Mouse (Mus musculus): ENCODE data around the gene C1qtnf6. TPM values are rescaled to one million over a fixed set of nuclear protein-coding genes. Genes with fewer than 3 reads are reported as not detected.

The C1qtnf6 gene
- total and polyA plus RNA-seq, 3 experiments: 0.15 to 1.3 TPM; not detected in 1

- Histone ChIP-seq H3K79me2 (ENCODE audit: control insufficient read depth, insufficient read depth, low read length, poor library complexity) (no peaks in the 10 kb centered on the region), H3K9ac (ENCODE audit: control insufficient read depth, low read depth, low read length, poor library complexity, severe bottlenecking) (no peak overlapping the region), H3K36me3 (ENCODE audit: control insufficient read depth in 1 of 2, insufficient read depth in 2 of 2, low read length in 2 of 2) (no peaks in the 10 kb centered on the region), H3K9me3 (replicated peaks; ENCODE audit: insufficient read depth, low read length) (no peaks in the 10 kb centered on the region), H3K27me3 (ENCODE audit: control insufficient read depth in 1 of 2, insufficient read depth in 2 of 2, low read length in 2 of 2) (no peaks in the 10 kb centered on the region; a peak in 1 of 4 replicates), H3K4me3 (ENCODE audit: control insufficient read depth in 1 of 2, insufficient read depth in 1 of 2, low read depth in 2 of 2, low read length in 2 of 2) (no peak overlapping the region), H3K4me1 (ENCODE audit: control insufficient read depth in 1 of 2, insufficient read depth in 2 of 2, low read length in 2 of 2) (no peaks in the 10 kb centered on the region), H3K27ac (ENCODE audit: control insufficient read depth, low read depth, low read length) (no peak overlapping the region)
- DNase-seq (ENCODE audit: low read depth, low spot score): peak; percentile 8
- TF ChIP-seq POLR2AphosphoS2 (IDR thresholded peaks at IDR 0.05; ENCODE audit: low read length) (no peak), MXI1 (IDR thresholded peaks at IDR 0.05; ENCODE audit: low read depth, low read length) (no peak), SIN3A (IDR thresholded peaks at IDR 0.05; ENCODE audit: low read length) (no peak), USF1 (IDR thresholded peaks at IDR 0.05; ENCODE audit: low read depth, low read length) (0 out of 2 replicates have a peak, but pooled peaks have one; percentile 50)
Observed at GRCm38 (mm10) chr15:78509297-78509899, 21.8 kb downstream of the C1qtnf6 start.

DNA sequence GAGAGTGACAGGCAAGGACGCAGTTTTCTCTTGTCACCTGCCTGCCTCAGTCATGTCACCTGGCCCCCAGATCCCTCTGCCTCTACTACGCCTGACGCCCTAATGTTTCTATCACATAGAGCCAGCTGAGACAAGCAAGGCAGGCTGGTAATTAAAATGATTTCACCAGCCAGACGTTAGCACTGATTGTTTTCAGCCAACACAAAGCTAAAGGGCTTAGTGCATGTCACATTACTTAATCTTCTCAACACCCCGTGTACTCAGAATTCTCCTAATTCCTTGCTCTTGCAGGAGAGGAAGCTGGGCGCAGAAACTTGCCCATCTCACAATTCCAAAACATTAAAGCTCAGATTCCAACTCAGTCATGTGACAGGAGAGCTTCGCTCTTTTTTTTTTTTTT lies 22.8 kb downstream of the C1qtnf6 start:
- no peaks in the 10 kb centered on the region for H3K9me3 ChIP-seq (replicated peaks; ENCODE audit: insufficient read depth, low read length)
- no peak overlapping the region for H3K27ac ChIP-seq (ENCODE audit: control insufficient read depth, low read depth, low read length)
- DNase-seq (ENCODE audit: low read depth, low spot score): no peak
- no peak overlapping the region for H3K9ac ChIP-seq (ENCODE audit: control insufficient read depth, low read depth, low read length, poor library complexity, severe bottlenecking)
- no peaks in the 10 kb centered on the region for H3K36me3 ChIP-seq (ENCODE audit: control insufficient read depth in 1 of 2, insufficient read depth in 2 of 2, low read length in 2 of 2)
- H3K4me1 ChIP-seq (ENCODE audit: control insufficient read depth in 1 of 2, insufficient read depth in 2 of 2, low read length in 2 of 2): no peaks in the 10 kb centered on the region
- TF ChIP-seq POLR2AphosphoS2 (IDR thresholded peaks at IDR 0.05; ENCODE audit: low read length) (no peak), CHD2 (IDR thresholded peaks at IDR 0.05; ENCODE audit: low read length) (no peak), RCOR1 (IDR thresholded peaks at IDR 0.05; ENCODE audit: low read depth, low read length) (no peak), HCFC1 (IDR thresholded peaks at IDR 0.05; ENCODE audit: low read depth, low read length) (no peak), CTCF (IDR thresholded peaks at IDR 0.05 in 2 of 3, conservative IDR thresholded peaks at IDR 0.05 in 1 of 3; ENCODE audit: control insufficient read depth in 1 of 3, insufficient read depth in 1 of 3, low read depth in 2 of 3, low read length in 3 of 3, poor library complexity in 1 of 3, severe bottlenecking in 1 of 3) (no peak), ELF1 (IDR thresholded peaks at IDR 0.05; ENCODE audit: low read depth, low read length) (no peak), EP300 (IDR thresholded peaks at IDR 0.05; ENCODE audit: low read depth in 1 of 2, low read length in 2 of 2) (no peak), MYB (IDR thresholded peaks at IDR 0.05; ENCODE audit: low read depth, low read length) (no peak), MAFK (IDR thresholded peaks at IDR 0.05; ENCODE audit: borderline replicate concordance, low read depth, low read length) (no peak), ZKSCAN1 (IDR thresholded peaks at IDR 0.05; ENCODE audit: low read depth, low read length) (no peak), MAX (IDR thresholded peaks at IDR 0.05; ENCODE audit: low read length) (no peak), POLR2AphosphoS5 (IDR thresholded peaks at IDR 0.05; ENCODE audit: borderline replicate concordance, low read depth, low read length) (no peak)
- no peak overlapping the region for H3K4me3 ChIP-seq (ENCODE audit: control insufficient read depth in 1 of 2, insufficient read depth in 1 of 2, low read depth in 2 of 2, low read length in 2 of 2)
- no peaks in the 10 kb centered on the region; a peak in 1 of 4 replicates for H3K27me3 ChIP-seq (ENCODE audit: control insufficient read depth in 1 of 2, insufficient read depth in 2 of 2, low read length in 2 of 2)
- no peaks in the 10 kb centered on the region for H3K79me2 ChIP-seq (ENCODE audit: control insufficient read depth, insufficient read depth, low read length, poor library complexity)

DNA sequence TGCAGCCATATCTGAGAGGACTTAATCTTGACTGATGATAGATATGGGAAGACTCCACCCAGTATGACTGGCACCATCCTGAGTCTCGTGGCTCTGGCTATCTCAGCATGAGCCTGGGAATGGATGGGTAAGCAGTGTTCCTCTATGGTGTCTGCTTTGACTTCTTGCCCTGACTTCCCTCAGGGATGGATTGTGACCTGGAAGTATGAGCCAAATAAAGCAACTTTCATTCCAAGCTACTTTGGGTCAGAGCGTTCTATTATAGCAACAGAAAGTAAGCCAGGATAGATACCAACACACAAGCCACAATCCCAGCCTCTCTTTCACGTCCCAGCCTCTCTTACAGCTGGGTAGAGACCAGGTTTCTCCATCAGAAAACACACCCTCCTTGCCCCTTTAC lies 25.7 kb downstream of the C1qtnf6 start:
- Histone ChIP-seq H3K79me2 (ENCODE audit: control insufficient read depth, insufficient read depth, low read length, poor library complexity) (no peaks in the 10 kb centered on the region), H3K9me3 (replicated peaks; ENCODE audit: insufficient read depth, low read length) (no peaks in the 10 kb centered on the region), H3K4me3 (ENCODE audit: control insufficient read depth in 1 of 2, insufficient read depth in 1 of 2, low read depth in 2 of 2, low read length in 2 of 2) (no peak overlapping the region), H3K27ac (ENCODE audit: control insufficient read depth, low read depth, low read length) (no peak overlapping the region), H3K36me3 (ENCODE audit: control insufficient read depth in 1 of 2, insufficient read depth in 2 of 2, low read length in 2 of 2) (no peaks in the 10 kb centered on the region), H3K27me3 (ENCODE audit: control insufficient read depth in 1 of 2, insufficient read depth in 2 of 2, low read length in 2 of 2) (no peaks in the 10 kb centered on the region; a peak in 1 of 4 replicates), H3K9ac (ENCODE audit: control insufficient read depth, low read depth, low read length, poor library complexity, severe bottlenecking) (no peak overlapping the region), H3K4me1 (ENCODE audit: control insufficient read depth in 1 of 2, insufficient read depth in 2 of 2, low read length in 2 of 2) (no peaks in the 10 kb centered on the region)
- TF ChIP-seq ZKSCAN1 (IDR thresholded peaks at IDR 0.05; ENCODE audit: low read depth, low read length): no peak
- TF ChIP-seq MYC (IDR thresholded peaks at IDR 0.05; ENCODE audit: low read depth, low read length): no peak
- TF ChIP-seq NRF1 (IDR thresholded peaks at IDR 0.05; ENCODE audit: insufficient read depth, low read depth, low read length, poor library complexity, severe bottlenecking): no peak
- no peak for DNase-seq (ENCODE audit: low read depth, low spot score)

Measured in MEL (cell line).